Mouse (Mus musculus): ENCODE data around the gene Rps11. TPM values are rescaled to one million over a fixed set of nuclear protein-coding genes. Genes with fewer than 3 reads are reported as not detected.

Gene Rps11
- polyA plus RNA-seq, 1 experiment: 2,753 TPM

GRCm38 (mm10) chr7:45134544-45135026 is 10.3 kb upstream of the Rps11 start:
- no peaks in the 10 kb centered on the region for H3K27me3 ChIP-seq (ENCODE audit: control insufficient read depth, insufficient read depth, low read length, poor library complexity, severe bottlenecking)
- no peak overlapping the region for H3K27ac ChIP-seq (ENCODE audit: insufficient read depth, low read length)
- no peaks in the 10 kb centered on the region for H3K36me3 ChIP-seq (ENCODE audit: control insufficient read depth, insufficient read depth, low read length, poor library complexity, severe bottlenecking)
- H3K4me1 ChIP-seq (ENCODE audit: control insufficient read depth, insufficient read depth, low read length): no peaks in the 10 kb centered on the region
- no peak overlapping the region; the same call in 1 of the 2 replicates for H3K4me3 ChIP-seq (ENCODE audit: low read depth, low read length)
- TF ChIP-seq EP300 (IDR thresholded peaks at IDR 0.05; ENCODE audit: insufficient read depth, low read depth, low read length): no peak
- no peak for TF ChIP-seq CTCF (IDR thresholded peaks at IDR 0.05; ENCODE audit: low read depth, low read length)
- no peak for TF ChIP-seq POLR2A (IDR thresholded peaks at IDR 0.05; ENCODE audit: insufficient read depth, low read length)
- H3K9me3 ChIP-seq (replicated peaks; ENCODE audit: control insufficient read depth, insufficient read depth, low read length, poor library complexity, severe bottlenecking): no peaks in the 10 kb centered on the region
- no peak overlapping the region for H3K9ac ChIP-seq (ENCODE audit: low read depth, poor library complexity, severe bottlenecking)

- no peaks in the 10 kb centered on the region for H3K36me3 ChIP-seq (ENCODE audit: control insufficient read depth, insufficient read depth, low read length, poor library complexity, severe bottlenecking)
- no peaks in the 10 kb centered on the region for H3K27me3 ChIP-seq (ENCODE audit: control insufficient read depth, insufficient read depth, low read length, poor library complexity, severe bottlenecking)
- H3K9me3 ChIP-seq (replicated peaks; ENCODE audit: control insufficient read depth, insufficient read depth, low read length, poor library complexity, severe bottlenecking): no peaks in the 10 kb centered on the region
- no peak overlapping the region for H3K9ac ChIP-seq (ENCODE audit: low read depth, poor library complexity, severe bottlenecking)
- H3K4me1 ChIP-seq (ENCODE audit: control insufficient read depth, insufficient read depth, low read length): no peaks in the 10 kb centered on the region
- no peak overlapping the region for H3K4me3 ChIP-seq (ENCODE audit: low read depth, low read length)
- H3K27ac ChIP-seq (ENCODE audit: insufficient read depth, low read length): no peak overlapping the region
- TF ChIP-seq CTCF (IDR thresholded peaks at IDR 0.05; ENCODE audit: low read depth, low read length) (peak; percentile 84), POLR2A (IDR thresholded peaks at IDR 0.05; ENCODE audit: insufficient read depth, low read length) (no peak)
These were observed 9.4 kb upstream of the Rps11 start for GRCm38 (mm10) chr7:45133446-45134159.

GRCm38 (mm10) chr7:45131850-45132249 is 7.6 kb upstream of the Rps11 start:
- peaks cover 14% of the 10 kb centered on the region for H3K36me3 ChIP-seq (ENCODE audit: control insufficient read depth, insufficient read depth, low read length, poor library complexity, severe bottlenecking)
- peak overlapping the region; percentile 50 for H3K9ac ChIP-seq (ENCODE audit: low read depth, poor library complexity, severe bottlenecking)
- no peaks in the 10 kb centered on the region for H3K9me3 ChIP-seq (replicated peaks; ENCODE audit: control insufficient read depth, insufficient read depth, low read length, poor library complexity, severe bottlenecking)
- H3K27ac ChIP-seq (ENCODE audit: insufficient read depth, low read length): no peak overlapping the region
- H3K27me3 ChIP-seq (ENCODE audit: control insufficient read depth, insufficient read depth, low read length, poor library complexity, severe bottlenecking): no peaks in the 10 kb centered on the region
- H3K4me1 ChIP-seq (ENCODE audit: control insufficient read depth, insufficient read depth, low read length): no peaks in the 10 kb centered on the region
- TF ChIP-seq EP300 (IDR thresholded peaks at IDR 0.05; ENCODE audit: insufficient read depth, low read depth, low read length): no peak
- TF ChIP-seq POLR2A (IDR thresholded peaks at IDR 0.05; ENCODE audit: insufficient read depth, low read length): no peak
- no peak for TF ChIP-seq CTCF (IDR thresholded peaks at IDR 0.05; ENCODE audit: low read depth, low read length)
- H3K4me3 ChIP-seq (ENCODE audit: low read depth, low read length): peak overlapping the region; percentile 13

- Histone ChIP-seq H3K9me3 (replicated peaks; ENCODE audit: control insufficient read depth, insufficient read depth, low read length, poor library complexity, severe bottlenecking) (no peaks in the 10 kb centered on the region), H3K27ac (ENCODE audit: insufficient read depth, low read length) (peak overlapping the region; percentile 48), H3K4me1 (ENCODE audit: control insufficient read depth, insufficient read depth, low read length) (no peaks in the 10 kb centered on the region), H3K4me3 (ENCODE audit: low read depth, low read length) (peak overlapping the region; percentile 60), H3K36me3 (ENCODE audit: control insufficient read depth, insufficient read depth, low read length, poor library complexity, severe bottlenecking) (peaks cover 32% of the 10 kb centered on the region), H3K27me3 (ENCODE audit: control insufficient read depth, insufficient read depth, low read length, poor library complexity, severe bottlenecking) (no peaks in the 10 kb centered on the region), H3K9ac (ENCODE audit: low read depth, poor library complexity, severe bottlenecking) (peak overlapping the region; percentile 70)
- TF ChIP-seq EP300 (IDR thresholded peaks at IDR 0.05; ENCODE audit: insufficient read depth, low read depth, low read length): no peak
- TF ChIP-seq CTCF (IDR thresholded peaks at IDR 0.05; ENCODE audit: low read depth, low read length): no peak
- peak; percentile 66 for TF ChIP-seq POLR2A (IDR thresholded peaks at IDR 0.05; ENCODE audit: insufficient read depth, low read length)
These were observed 5.7 kb upstream of the Rps11 start for GRCm38 (mm10) chr7:45129776-45130512.

- H3K9ac ChIP-seq (ENCODE audit: low read depth, poor library complexity, severe bottlenecking): peak overlapping the region; percentile 70
- peak overlapping the region; percentile 60 for H3K4me3 ChIP-seq (ENCODE audit: low read depth, low read length)
- no peak for TF ChIP-seq EP300 (IDR thresholded peaks at IDR 0.05; ENCODE audit: insufficient read depth, low read depth, low read length)
- TF ChIP-seq POLR2A (IDR thresholded peaks at IDR 0.05; ENCODE audit: insufficient read depth, low read length): no peak
- no peak for TF ChIP-seq CTCF (IDR thresholded peaks at IDR 0.05; ENCODE audit: low read depth, low read length)
- H3K27me3 ChIP-seq (ENCODE audit: control insufficient read depth, insufficient read depth, low read length, poor library complexity, severe bottlenecking): no peaks in the 10 kb centered on the region
- H3K4me1 ChIP-seq (ENCODE audit: control insufficient read depth, insufficient read depth, low read length): no peaks in the 10 kb centered on the region
- H3K9me3 ChIP-seq (replicated peaks; ENCODE audit: control insufficient read depth, insufficient read depth, low read length, poor library complexity, severe bottlenecking): no peaks in the 10 kb centered on the region
- peak overlapping the region; percentile 48 for H3K27ac ChIP-seq (ENCODE audit: insufficient read depth, low read length)
- H3K36me3 ChIP-seq (ENCODE audit: control insufficient read depth, insufficient read depth, low read length, poor library complexity, severe bottlenecking): peaks cover 32% of the 10 kb centered on the region
These were observed 5.1 kb upstream of the Rps11 start for GRCm38 (mm10) chr7:45129318-45129717.
